Mouse (Mus musculus): ENCODE measurements around the gene Zfp69. TPM values are rescaled to one million over a fixed set of nuclear protein-coding genes. Genes with fewer than 3 reads are reported as not detected.

Zfp69 gene
- total RNA-seq, 2 experiments from 2014 or later, result 3.0 to 3.3 TPM

DNA sequence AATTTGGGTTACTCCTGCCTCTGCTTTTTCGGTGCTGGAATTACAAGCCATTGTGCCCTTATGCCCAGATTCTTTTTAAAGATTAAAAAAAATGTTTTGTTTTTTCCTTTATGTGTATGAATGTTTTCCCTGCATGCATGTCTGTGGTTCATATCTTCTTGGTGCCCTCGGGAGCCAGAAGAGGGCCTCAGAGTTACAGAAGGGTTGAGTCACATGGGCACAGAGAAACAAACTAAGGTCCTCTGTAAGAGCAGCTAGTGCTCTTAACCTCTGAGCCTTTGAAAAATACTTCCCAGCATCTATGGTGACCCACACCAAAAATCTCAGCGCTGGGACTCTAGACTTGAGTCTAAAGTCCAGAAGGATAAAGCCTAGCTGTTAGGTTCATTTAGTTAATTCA is 26.1 kb downstream of the Zfp69 start:
- DNase-seq (ENCODE audit: low spot score in 2 of 2), result no peak

DNA sequence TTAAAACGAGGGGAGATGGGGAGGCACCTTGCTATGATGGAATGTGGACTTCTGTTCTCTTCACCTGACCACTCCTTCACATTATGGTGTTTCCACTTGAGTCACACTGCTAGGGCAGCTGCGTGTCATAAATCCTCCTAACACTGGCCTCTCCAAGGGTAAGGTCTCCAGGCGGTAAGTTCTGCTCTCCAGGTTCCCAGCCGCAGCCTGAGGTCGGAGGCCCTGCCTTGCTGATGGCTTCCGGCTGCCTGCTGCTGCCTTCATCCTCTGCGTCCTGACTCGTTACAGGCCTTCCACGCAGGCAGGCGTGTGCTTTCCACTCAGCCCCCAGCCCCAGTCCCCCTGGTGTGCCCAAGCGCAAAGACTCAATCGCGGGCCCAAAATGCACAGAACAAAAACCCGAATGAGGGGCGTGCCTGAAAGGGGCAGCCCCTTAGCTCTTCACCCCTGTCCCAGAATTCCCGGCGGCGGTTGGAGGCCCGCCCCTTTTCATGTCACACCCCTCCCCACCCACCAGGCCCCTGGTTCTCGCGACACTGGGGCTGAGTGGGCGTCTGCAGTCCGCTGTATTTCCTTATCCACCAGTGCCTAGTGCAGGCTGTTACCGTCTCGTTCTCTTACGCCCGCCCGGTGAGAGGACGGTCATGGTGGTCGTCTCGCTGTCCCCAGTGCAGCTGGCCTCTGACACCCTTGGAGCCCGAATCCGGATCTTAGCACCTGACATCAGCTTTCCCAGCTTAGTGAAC is 26.8 kb downstream of the Zfp69 start, which contains the start of gene Exo5:
Exo5 (minus strand) TSS at position 464 of the 746 bp plus-strand sequence.
- DNase-seq (ENCODE audit: low spot score in 2 of 2), result peak; percentile 90 to 92

DNA sequence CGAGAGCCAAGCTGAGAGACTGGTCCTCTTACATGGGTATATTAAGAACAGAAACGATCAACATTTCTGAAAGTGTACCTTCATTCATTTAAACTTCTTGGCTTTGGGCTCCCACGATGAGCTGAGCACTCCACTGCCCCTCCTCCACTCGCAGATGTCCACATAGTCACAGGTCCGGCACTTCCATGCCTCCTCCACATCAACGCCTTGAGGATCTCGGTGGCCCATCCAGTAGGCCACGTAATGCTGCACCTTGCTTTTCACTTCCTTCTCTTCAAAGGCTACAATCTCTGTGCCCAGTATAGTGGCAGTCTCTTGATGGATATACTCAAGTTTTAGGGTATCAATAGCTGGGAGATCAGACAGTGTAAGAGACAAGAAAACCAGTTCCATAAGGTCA is 30.0 kb downstream of the Zfp69 start:
- no peak for DNase-seq (ENCODE audit: low spot score in 2 of 2)

DNA sequence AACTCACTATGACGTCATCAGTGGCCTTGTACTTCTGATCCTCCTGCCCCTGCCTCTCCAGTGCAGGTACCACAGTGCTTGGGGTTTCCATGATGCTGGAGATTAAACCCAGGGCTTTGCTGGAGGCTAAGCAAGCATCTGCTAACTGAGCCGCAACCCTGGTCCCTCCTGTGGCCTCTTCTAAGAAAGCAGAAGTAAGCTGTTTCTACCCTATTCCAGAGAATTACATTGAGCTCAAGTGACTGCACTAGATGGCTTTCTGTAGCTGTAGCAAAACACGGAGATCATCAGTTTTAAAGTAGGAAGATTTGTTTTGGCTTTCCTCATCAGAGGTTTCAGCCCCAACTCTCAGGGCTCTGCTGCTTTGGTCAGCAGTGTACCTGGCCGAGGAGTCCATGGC is 37.0 kb downstream of the Zfp69 start:
- DNase-seq (ENCODE audit: low spot score in 2 of 2), result no peak

DNA sequence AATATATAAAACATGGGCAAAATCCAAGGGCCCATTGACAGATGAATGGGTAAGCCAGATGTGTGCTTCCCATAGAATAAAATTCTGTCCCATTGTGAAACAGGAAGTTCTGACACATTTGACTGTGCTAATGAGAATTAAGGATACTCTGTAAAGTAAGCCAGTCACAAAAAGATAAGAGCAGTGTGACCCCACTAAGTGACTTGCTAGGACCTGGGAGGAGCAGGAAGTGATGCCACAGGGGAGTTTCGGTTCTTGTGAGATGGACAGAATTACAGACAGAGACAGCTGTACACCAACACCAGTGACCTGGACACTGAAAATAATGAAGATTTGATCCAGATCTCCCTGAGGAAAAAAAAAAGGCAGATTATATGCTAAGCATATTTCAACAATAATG is 37.6 kb downstream of the Zfp69 start:
- DNase-seq (ENCODE audit: low spot score in 2 of 2), result no peak

DNA sequence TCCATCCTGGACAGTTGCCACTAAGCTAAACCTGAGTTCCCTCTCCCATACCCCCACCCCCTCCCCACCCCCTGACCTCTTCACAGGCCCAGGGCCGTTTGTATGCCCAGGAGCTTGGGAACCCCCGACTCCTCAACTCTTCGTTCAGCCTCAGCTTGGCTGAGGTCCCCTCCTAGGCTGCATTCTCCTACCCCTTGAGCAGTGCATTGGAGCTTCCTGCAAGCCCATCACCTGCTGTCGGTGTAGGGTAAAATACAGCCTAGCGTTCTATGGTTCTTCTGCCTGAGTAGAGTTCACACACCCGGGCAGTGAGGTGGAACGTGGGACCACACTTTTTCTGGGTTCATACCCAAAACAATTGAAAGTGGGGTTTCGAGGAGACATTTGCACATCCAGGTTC is 38.1 kb downstream of the Zfp69 start:
- DNase-seq (ENCODE audit: low spot score in 2 of 2), result no peak

DNA sequence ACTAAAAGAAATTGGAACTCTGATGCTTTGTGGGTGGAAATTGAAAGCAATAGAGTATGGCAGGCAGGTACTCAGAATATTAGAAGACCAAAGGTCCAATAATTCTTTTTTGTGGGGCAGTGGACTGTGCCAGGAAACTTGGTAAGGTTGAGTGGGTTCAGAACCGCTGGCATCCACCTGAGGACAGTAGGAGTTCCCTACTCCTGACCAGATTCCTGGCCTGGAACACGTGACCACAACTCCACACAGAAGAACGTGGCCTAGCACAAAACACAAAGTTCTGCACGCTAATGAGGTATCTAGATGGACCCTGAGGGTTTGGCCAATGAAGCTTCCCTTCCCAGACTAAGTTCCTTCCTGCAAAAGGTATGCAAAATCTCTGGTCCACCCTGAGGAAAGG is 38.6 kb downstream of the Zfp69 start:
- DNase-seq (ENCODE audit: low spot score in 2 of 2), result no peak

DNA sequence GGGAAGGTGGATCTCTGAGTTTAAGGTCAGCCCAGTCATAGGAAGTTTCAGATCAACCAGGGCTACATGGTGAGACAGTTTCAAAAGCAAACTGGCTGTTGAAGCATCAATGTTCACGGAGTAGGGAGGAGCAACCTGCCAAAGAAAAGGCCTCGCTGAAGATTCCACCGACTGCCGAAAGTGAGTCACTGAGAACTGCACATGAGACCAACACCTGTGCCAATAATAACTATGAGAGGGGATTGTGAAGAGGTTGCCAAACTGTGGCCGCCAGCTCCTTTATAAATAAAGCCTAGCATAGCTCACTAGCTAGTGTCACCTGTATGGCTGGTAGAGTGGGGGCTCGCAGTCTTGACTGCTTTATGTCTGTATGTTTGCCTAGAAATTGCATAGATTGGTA is 40.4 kb downstream of the Zfp69 start:
- no peak for DNase-seq (ENCODE audit: low spot score in 2 of 2)

DNA sequence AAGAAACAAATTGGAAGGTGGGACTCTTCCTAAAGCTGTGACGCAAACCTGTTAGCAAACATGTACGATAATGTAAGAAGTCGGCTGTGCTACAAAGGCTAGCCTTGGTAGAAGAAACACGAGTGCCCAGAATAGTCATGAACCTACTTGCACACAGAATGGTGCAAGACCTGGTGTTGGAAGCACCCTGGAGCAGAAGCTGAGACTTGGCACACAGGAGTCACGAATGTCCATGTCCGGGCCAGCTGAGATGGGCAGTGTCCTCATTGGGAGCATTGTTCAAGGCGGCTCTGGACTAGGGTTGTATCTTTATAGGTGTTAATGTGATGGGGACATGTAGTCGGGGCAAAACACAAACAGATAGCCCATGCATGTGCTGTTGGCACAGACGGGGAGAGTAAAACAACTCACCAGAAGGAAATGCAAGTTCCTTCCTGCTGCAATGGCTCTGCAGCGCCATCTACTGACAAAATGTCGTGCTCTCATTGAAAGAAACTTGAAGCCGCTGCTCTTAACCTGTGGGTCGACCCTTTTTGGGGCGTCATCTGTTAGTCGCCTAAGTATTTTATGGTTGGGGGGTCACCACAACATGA is 41.8 kb downstream of the Zfp69 start:
- DNase-seq (ENCODE audit: low spot score in 2 of 2), result peak; percentile 68 to 74

DNA sequence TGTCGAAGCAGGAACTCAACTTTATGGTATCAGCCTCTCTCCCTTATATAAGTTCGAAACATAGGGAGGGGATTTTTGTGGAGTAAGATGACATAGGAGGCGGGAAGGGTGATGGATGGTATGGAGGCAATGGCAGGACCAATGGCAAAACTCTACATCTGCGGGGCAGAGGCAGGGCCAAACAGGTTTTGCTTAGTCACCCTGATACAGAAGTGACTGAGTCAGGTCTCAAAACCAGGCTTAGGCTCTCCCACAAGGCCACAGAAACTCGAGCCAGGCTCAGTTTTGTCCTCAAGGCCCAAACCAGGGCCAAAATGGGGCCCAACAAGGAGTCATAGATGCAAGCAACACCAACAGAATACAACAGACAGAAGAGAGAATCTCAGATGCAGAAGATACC is 45.9 kb downstream of the Zfp69 start:
- DNase-seq (ENCODE audit: low spot score in 2 of 2), result no peak

DNA sequence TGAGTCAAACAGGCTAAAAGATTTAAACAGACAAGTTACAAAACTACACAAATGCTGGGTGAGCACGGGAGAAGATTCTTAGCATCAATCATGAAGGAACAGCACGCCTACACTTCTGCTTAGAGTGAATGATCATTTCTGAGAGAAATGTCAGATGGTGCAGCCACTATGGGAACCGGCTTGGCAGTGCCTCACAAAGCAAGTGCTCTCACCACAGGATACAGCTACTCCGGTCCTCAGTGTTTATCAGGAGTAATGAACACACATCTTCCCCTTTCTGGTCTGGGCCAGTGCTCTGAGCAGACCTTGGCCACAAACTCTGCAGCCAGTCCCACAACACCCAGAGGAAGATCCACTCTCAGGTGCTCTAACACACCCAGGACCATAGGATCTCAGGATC is 47.0 kb downstream of the Zfp69 start:
- DNase-seq (ENCODE audit: low spot score in 2 of 2), result no peak

DNA sequence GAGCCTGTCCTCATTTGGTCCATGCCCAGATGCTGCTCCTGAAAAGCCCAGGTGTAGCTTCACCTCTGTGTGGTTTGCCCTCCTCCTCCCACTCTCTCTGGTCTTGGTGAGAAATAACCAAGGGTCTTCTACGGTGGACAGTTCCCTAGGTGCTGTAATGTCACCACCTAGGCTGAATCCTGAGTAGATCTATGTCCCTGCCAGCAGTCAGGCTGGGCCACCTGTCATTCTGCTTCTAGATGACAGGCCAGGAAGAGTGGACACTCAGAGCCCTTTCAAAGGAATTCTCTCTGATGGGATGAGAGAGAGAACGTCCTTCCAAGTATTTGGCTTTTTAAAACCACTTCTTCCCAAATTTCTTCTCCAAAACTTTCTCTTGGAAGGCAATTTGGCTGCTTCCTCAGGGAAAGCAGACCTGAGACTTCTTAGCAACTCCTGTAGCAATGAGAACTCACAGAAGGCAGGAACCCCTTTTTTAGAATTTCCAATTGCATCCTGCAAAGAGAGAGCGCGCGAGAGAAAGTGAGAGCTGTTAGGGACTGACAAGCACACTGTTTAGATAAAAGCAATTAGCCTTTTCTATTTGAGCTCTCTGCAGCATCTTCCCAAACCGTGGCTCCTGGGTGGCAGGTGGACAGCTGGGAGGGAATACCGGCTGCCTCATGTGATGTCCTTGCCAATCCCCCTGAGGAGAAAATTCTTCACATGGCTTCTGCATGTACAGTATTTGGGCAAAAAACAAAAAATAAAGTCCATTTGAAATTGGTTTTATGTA is 55.5 kb downstream of the Zfp69 start:
- no peak for DNase-seq (ENCODE audit: low spot score in 2 of 2)

DNA sequence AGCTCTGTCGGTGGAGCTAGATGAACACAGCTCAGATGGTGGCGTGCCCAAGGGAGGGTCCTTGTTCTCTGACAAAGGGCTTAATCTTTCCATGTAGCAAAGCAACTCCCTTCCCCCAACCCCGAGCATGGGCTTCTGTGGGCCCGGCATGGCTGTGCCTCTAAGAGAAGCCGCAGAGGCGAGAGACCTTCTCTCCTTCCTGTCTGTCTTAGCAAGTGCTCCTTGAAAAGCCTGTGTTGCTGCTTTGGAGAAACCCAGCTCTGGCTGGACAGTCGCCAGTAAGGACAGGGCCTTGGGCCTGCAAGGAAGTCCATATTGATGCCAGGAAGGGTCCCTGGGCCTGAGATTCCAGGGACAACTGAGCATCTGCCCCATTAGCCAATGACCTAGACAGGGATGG is 56.3 kb downstream of the Zfp69 start:
- no peak for DNase-seq (ENCODE audit: low spot score in 2 of 2)

DNA sequence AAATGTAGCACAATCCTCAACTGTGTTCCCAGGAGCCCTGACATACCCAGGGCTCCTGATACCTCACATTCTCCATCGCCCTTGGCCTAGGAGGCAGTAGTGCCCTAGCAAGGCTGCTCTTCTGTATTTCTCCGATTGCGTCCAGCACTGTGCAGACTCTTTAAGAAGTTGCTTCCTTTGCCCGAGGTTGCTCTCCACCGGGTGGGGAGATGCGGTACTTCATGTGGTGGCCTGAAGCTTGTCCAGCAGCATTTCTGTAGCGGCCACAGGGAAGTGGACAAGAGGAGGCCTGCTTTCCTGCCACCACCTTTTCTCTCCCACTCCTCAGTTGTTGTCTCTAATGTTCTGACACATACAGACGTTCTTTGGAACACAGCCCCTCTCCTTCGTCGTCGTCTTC is 56.9 kb downstream of the Zfp69 start:
- no peak for DNase-seq (ENCODE audit: low spot score in 2 of 2)

DNA sequence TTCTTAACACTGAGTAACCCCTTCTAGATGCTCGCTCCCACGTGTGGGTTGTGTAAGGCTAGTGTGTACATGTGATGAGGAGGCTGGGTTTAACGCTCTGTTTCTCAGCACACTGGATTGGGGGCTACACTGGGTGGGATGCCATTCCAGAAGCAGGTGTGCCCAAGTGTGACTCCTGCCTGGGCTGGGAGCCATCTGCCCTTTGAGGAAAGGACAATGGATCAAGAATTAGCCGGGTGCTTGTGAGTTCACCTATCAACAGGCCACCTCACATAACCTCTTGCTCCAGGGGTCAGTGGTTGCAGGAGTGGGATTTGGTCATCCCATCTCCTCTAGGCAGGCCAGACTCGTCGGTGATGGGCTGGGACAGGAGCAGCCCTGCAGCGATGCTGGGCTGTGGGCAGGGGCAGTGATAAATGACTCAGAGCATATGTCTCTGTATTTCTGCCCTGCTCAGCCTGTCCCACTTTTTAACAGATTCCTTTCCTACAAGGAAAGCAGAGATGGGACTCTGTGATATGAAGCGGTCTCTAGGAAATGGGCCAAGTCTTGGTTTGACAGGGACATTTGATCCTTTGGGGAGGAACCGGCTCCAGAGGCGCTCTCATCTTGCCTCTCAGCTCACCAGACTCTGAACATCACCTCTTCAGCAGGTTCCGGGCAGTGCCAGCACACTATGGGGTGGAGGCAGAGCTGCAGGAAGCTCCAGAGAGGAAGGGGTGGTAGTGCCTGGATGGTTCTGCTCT is 57.7 kb downstream of the Zfp69 start:
- no peak for DNase-seq (ENCODE audit: low spot score in 2 of 2)

DNA sequence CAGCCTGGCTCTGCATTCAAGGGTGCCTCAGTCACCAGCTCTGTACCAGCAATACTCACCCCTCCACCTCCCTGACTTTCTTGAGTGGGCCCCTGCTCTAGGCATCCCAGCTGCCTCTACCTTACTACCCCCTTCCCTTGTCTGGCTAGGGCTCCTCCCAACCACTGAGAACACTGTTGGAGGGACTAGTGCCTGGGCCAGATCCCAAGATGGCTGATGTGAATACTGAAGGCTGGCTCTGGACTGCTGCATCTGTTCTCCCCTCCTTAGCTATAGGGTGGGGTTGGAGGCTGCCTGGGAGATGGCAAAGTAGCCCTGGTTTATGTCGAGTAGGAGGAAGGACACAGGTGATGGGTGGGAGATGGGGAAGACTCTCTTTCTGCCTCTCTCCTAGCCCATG is 59.0 kb downstream of the Zfp69 start:
- no peak for DNase-seq (ENCODE audit: low spot score in 2 of 2)

DNA sequence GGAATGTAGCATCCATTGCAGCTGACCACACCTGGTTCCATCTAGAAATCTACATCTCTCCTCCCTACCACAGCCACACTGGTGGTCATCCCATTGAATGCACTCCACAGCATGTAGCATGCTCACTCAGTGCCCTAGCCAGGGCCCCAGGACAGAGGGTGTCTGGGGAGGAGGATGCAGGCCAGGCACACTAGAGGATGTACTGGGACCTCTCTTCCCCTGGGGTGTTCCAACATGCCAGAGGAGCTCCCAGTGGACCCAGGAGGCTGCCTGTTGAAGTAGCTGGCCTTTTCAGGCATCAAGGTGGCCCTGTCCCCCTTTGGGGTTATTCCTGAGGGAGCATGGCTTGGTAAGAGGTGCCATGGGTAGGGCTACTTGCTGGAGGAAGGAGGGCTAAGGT is 59.5 kb downstream of the Zfp69 start:
- DNase-seq (ENCODE audit: low spot score in 2 of 2), result no peak

DNA sequence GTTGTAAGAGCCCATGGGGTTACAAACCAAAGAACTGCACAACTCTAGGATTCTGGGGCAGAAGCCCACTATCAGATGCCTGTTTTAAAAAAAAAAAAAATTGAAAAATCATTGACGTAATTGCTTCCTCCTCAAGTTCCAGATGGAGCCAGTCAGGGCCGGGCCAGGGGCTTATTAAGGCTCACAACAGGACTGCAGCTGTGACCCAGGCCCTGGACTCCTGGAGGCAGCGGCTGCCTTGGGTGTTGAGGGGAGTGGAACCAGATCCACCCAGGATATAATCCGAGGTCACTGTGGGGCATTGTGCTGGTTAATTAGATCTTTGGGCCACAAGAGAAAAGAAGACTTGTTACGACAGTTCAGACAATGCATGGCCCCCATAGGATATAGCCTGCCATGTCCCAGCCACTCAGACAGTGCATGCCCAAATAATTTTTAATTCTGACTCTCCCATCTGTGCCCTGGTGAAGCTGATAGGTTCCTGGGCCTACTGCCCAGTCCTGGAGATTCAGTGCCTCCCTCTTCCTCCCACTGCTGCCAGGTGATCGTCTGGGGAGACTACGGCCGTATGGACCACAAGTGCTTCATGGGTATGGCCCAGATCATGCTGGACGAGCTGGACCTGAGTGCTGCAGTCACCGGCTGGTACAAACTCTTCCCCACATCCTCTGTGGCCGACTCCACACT is 60.6 kb downstream of the Zfp69 start:
- no peak for DNase-seq (ENCODE audit: low spot score in 2 of 2)

DNA sequence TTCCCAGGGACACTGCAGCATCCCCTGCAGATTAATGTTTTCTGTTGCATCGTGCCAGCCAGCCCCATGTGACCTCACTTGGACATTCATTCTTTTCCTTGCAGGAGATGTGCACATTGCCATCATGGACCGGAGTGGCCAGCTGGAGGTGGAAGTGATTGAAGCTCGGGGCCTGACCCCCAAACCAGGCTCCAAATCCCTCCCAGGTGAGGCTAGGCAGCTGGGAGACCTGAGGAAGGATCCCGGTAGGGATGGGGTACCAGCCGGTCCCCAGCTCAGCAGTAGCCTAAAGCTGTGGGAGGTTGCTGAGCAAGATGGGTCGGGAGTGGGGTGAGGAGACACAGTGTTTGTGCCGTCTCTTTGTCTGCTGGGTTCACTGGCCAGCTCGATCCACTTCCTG is 62.6 kb downstream of the Zfp69 start:
- DNase-seq (ENCODE audit: low spot score in 2 of 2), result no peak

DNA sequence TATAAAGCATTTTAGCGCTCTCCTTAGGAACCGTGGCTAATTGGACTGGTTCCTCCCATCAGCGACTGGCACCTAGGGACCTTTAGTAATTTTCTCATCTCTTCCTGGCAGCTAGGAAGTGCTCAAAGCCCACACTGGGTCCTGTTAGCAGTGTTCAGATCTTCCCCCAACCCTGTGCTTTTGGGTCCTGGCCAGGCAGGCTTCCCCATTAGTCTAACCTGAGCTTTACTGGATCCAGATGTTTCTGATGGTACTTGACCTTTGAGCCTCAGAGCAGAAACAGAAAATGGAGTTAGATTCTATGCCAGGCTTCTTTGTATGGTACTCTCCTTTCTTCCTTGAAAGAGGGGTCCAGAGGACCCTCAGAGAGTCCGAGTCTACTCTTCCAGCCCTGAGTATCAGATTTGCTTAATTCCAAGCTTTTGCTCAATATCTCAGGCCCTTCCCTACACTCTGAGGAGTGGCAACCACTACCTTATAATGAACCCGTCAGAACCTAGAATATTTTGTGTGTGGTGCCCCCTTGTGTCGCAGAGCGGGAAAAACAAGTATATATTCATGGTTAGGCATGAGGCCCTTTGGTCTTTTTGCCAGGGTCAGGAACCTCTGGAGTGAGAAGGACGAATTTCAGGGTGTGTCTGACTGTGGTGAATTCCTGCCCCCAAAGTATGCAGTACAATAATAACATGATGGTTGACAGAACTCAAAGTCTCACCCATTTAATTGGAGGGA is 64.0 kb downstream of the Zfp69 start:
- DNase-seq (ENCODE audit: low spot score in 2 of 2), result peak; percentile 67 to 73

Measured in layer of hippocampus, postnatal 10 days (tissue).